Mouse (Mus musculus): ENCODE data around the gene Alpk3. TPM values are rescaled to one million over a fixed set of nuclear protein-coding genes. Genes with fewer than 3 reads are reported as not detected.

Alpk3 gene
- polyA plus RNA-seq (2017; shearing (Covaris generic)): under 1 TPM; 0.08 to 0.12 TPM

DNA sequence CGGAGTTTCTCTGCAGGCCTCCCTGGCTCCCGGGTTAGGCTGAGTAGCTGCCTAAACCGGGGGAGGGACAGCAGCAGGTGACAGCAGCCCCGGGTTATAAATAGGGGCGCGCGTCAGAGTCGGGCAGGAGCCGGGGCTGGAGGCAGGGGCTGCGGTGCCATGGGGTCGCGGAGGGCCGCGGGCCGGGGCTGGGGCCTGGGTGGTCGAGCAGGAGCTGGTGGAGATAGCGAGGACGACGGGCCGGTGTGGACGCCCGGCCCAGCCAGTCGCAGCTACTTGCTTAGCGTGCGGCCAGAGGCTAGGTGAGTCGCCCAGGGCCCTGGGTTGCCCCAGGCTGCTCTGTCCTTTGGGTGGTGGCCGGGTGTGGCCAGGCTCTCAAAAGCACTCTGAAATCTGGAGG is at the start of gene Alpk3:
TSS of gene Alpk3 (plus strand) at position 130 of the 400 bp plus-strand sequence.

DNA sequence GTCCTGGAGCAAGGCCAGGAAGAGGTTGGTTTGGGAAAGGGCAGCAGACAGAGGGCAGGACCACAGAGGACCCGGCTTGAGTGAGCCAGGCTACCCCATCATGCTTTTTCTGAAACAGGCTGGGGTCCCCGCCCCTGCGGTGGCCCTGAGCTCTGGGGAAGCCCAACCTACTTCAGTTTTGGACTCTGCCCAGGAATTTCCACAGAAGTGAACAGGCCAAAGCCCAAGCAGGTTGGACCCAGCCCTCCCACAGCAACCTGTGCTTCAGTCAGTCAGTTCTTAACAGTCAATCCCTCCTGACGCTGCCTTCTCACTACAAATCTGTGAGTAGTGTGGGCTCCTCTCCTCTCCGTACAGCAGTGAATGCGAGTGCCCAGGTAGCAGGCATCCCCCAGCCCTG is 57.2 kb downstream of the Alpk3 start, which contains the start of gene Slc28a1:
TSS of gene Slc28a1 (plus strand) at position 245 of the 400 bp plus-strand sequence.

Other genes with a start within 250 kb of the Alpk3 start
- gene Iqgap1, start 231.6 kb upstream of the Alpk3 start, polyA plus RNA-seq (2017; shearing (Covaris generic)): 100 to 1,000 TPM; 132 to 235 TPM
- gene Zscan2, start 196.7 kb upstream of the Alpk3 start, polyA plus RNA-seq (2017; shearing (Covaris generic)): 1 to 10 TPM in 1 of 2 experiments, under 1 TPM in 1; 0.50 to 2.4 TPM
- 10 to 100 TPM; 26.5 to 31.7 TPM for gene Wdr73, start 156.3 kb upstream of the Alpk3 start, polyA plus RNA-seq (2017; shearing (Covaris generic))
- gene Nmb, start 152.5 kb upstream of the Alpk3 start, polyA plus RNA-seq (2017; shearing (Covaris generic)): 10 to 100 TPM; 42.6 to 58.1 TPM
- 100 to 1,000 TPM; 326 to 350 TPM for gene Sec11a, start 109.8 kb upstream of the Alpk3 start, polyA plus RNA-seq (2017; shearing (Covaris generic))
- 10 to 100 TPM; 50.0 to 52.5 TPM for gene Zfp592, start 63.9 kb upstream of the Alpk3 start, polyA plus RNA-seq (2017; shearing (Covaris generic))
- under 1 TPM in 1 of 2 experiments, not detected in 1; 0.07 TPM for gene Slc28a1, start 57.2 kb downstream of the Alpk3 start, polyA plus RNA-seq (2017; shearing (Covaris generic))
- 1 to 10 TPM; 6.1 to 7.0 TPM for gene Pde8a, start 156.0 kb downstream of the Alpk3 start, polyA plus RNA-seq (2017; shearing (Covaris generic))

All from activated CD4-positive, CD25-positive, alpha-beta regulatory T cell (primary cell).